8 mouse cellular contexts compared by ENCODE assay signal in the genomic region with DNA sequence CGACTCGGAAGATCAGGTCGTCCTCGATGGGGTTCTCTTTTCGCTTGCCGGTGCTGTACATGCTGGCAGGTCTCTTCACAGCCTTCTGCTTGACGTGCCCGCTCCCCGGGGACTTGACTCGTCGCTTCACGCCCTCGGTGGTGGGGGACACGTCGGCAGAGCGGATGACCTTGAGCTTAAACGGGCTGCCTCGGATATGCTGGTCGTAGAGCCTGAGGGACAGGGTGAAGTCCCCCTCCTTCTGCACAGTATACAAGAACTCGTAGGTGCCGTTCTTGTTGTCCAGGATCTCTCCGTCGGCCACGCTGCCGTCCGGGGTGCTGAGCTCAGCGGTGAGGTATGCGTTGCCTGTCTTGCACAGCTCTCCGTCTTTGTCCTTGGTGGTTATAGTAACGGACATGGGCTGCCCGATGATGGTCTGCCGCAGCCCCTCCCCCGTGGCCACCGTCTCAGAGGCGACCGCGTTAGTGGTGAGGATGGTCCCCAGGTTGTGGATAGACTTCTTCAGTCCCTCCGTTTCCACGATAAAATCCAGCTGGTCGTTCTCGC. TPM values are rescaled to one million over a fixed set of nuclear protein-coding genes. Genes with fewer than 3 reads are reported as not detected.
A peak's percentile ranks its signal among the peaks of the same experiment; 100 is the strongest.
DNase-seq lines count a peak whose midpoint lies in the region; ATAC-seq and TF ChIP-seq lines count a peak whose summit lies in the region.

No protein-coding gene starts in this region.

- no peak for TF ChIP-seq POLR2A in spleen, adult 2 months (IDR thresholded peaks at IDR 0.05; ENCODE audit: low read depth, low read length)

- no peaks in the 10 kb centered on the region for H3K36me3 ChIP-seq in spleen, adult 2 months (ENCODE audit: control insufficient read depth, insufficient read depth, low read length)
- H3K36me3 ChIP-seq in forebrain, embryonic 10.5 days (replicated peaks), result peaks cover 43% of the 10 kb centered on the region
- H3K36me3 ChIP-seq in hindbrain, postnatal 0 days (ENCODE audit: insufficient read depth, low read length), result peaks cover 29% of the 10 kb centered on the region
- H3K36me3 ChIP-seq in splenic B cell, adult 2 months (ENCODE audit: control insufficient read depth, insufficient read depth, low read length, poor library complexity, severe bottlenecking), result no peaks in the 10 kb centered on the region

- DNase-seq in spleen, adult 2 months (ENCODE audit: low read depth in 1 of 2, low spot score in 2 of 2), result peak in 1 of 2 experiments; percentile 9
- no peak for DNase-seq in spleen, postnatal 14 days (ENCODE audit: low spot score in 2 of 2)
- DNase-seq in forebrain, embryonic 10.5 days (ENCODE audit: extremely low spot score, low spot score), result peak; percentile 23
- peak; percentile 23 for DNase-seq in hindbrain, postnatal 0 days (ENCODE audit: low spot score)
- peak; percentile 26 for DNase-seq in lung, postnatal 36 days
- peak; percentile 63 for DNase-seq in splenic B cell, adult 2 months (ENCODE audit: low read depth, low spot score)
- DNase-seq in gastrocnemius, adult 8-10 months (ENCODE audit: low spot score in 2 of 2), result no peak
- no peak for DNase-seq in cerebellum, adult 11 months

- H3K27me3 ChIP-seq in spleen, adult 2 months (ENCODE audit: control insufficient read depth, insufficient read depth, low read length), result no peaks in the 10 kb centered on the region
- H3K27me3 ChIP-seq in forebrain, embryonic 10.5 days (ENCODE audit: poor library complexity, severe bottlenecking), result peaks cover 43% of the 10 kb centered on the region
- no peaks in the 10 kb centered on the region for H3K27me3 ChIP-seq in hindbrain, postnatal 0 days (ENCODE audit: insufficient read depth, low read length)
- no peaks in the 10 kb centered on the region for H3K27me3 ChIP-seq in splenic B cell, adult 2 months (ENCODE audit: control insufficient read depth, insufficient read depth, low read length, poor library complexity, severe bottlenecking)

- H3K4me3 ChIP-seq in spleen, adult 2 months (ENCODE audit: extremely low read depth, insufficient read depth, insufficient read length), result peak overlapping the region; percentile 48; the same call in 1 of the 2 replicates
- H3K4me3 ChIP-seq in forebrain, embryonic 10.5 days, result peak overlapping the region; percentile 35
- no peak overlapping the region for H3K4me3 ChIP-seq in hindbrain, postnatal 0 days (ENCODE audit: low read length)

- H3K4me1 ChIP-seq in spleen, adult 2 months (ENCODE audit: control insufficient read depth, insufficient read depth, insufficient read length), result peaks cover 3% of the 10 kb centered on the region; the same call in 1 of the 2 replicates
- peaks cover 27% of the 10 kb centered on the region for H3K4me1 ChIP-seq in forebrain, embryonic 10.5 days
- H3K4me1 ChIP-seq in hindbrain, postnatal 0 days (ENCODE audit: insufficient read depth, low read length), result 0 out of 2 replicates have a peak, but pooled peaks cover 2% of the 10 kb centered on the region

- H3K9me3 ChIP-seq in forebrain, embryonic 10.5 days, result 0 out of 2 replicates have a peak, but pooled peaks cover 6% of the 10 kb centered on the region
- no peaks in the 10 kb centered on the region for H3K9me3 ChIP-seq in hindbrain, postnatal 0 days (ENCODE audit: low read length)

- H3K4me2 ChIP-seq in hindbrain, postnatal 0 days (ENCODE audit: low read depth, low read length), result peak overlapping the region; percentile 18

- no peak for TF ChIP-seq CTCF in spleen, adult 2 months (IDR thresholded peaks at IDR 0.05; ENCODE audit: extremely low read depth, insufficient read depth, insufficient read length, insufficient replicate concordance)
- no peak for TF ChIP-seq CTCF in hindbrain, postnatal 0 days (IDR thresholded peaks at IDR 0.05; ENCODE audit: low read depth)

- WGBS in spleen, adult 2 months, result 8% methylated on average over 41 of the region's 41 CpGs
- WGBS in forebrain, embryonic 10.5 days, result 27% methylated on average over 41 of the region's 41 CpGs
- WGBS in hindbrain, postnatal 0 days, result 21% methylated on average over 41 of the region's 41 CpGs

- no peak overlapping the region for H3K27ac ChIP-seq in spleen, adult 2 months (ENCODE audit: insufficient read depth, low read length)
- peak overlapping the region; percentile 58; the same call in 1 of the 2 replicates for H3K27ac ChIP-seq in forebrain, embryonic 10.5 days
- H3K27ac ChIP-seq in hindbrain, postnatal 0 days, result peak overlapping the region; percentile 32; the same call in 1 of the 2 replicates

- H3K9ac ChIP-seq in hindbrain, postnatal 0 days (replicated peaks; ENCODE audit: low read length), result no peak overlapping the region

- peak; percentile 47 for ATAC-seq in hindbrain, postnatal 0 days

RNA-seq across cellular contexts. Expression of gene Gm6525, which starts 16.7 kb away (rescaled TPM):
- polyA plus RNA-seq in spleen, adult 2 months (2012; rRNA removed), result not detected in 2 replicates
- 0.87 and 1.5 TPM in 2 replicates for polyA plus RNA-seq in forebrain, embryonic 10.5 days (2016; fragmentation: Nextera tagmentation; extraction: Ambion mirVana)
- not detected in 2 replicates for total RNA-seq in hindbrain, postnatal 0 days (2014; rRNA removed)
- polyA plus RNA-seq in hindbrain, postnatal 0 days (2015; fragmentation: Nextera tagmentation; extraction: Ambion mirVana), result 2.3 and 2.8 TPM in 2 replicates
- not detected for total RNA-seq in gastrocnemius, adult 8-10 months (2022)

RNA-seq across cellular contexts. Expression of gene Mnd1, which starts 35.0 kb away (rescaled TPM):
- 0.09 TPM in 1 of 2 replicates, not detected in the other for polyA plus RNA-seq in spleen, adult 2 months (2012; rRNA removed)
- polyA plus RNA-seq in forebrain, embryonic 10.5 days (2016; fragmentation: Nextera tagmentation; extraction: Ambion mirVana), result 14.7 and 15.3 TPM in 2 replicates
- 0.73 and 0.79 TPM in 2 replicates for total RNA-seq in hindbrain, postnatal 0 days (2014; rRNA removed)
- polyA plus RNA-seq in hindbrain, postnatal 0 days (2015; fragmentation: Nextera tagmentation; extraction: Ambion mirVana), result 3.7 and 3.9 TPM in 2 replicates
- 1 to 10 TPM in 3 of 4 experiments, under 1 TPM in 1; 0.77 to 1.9 (median 1.3) TPM for total RNA-seq in gastrocnemius, adult 8-10 months (2022)

Comparison
In these comparisons a context has a peak if more than half of its experiments do, and no peak if none do; other contexts are left out.
1. DNase-seq: peak in forebrain, embryonic 10.5 days (single experiment), hindbrain, postnatal 0 days (single experiment), lung, postnatal 36 days (single experiment) and splenic B cell, adult 2 months (single experiment); none in spleen, postnatal 14 days (0 of 2), gastrocnemius, adult 8-10 months (0 of 2) and cerebellum, adult 11 months (single experiment).